Mouse (Mus musculus): ENCODE data around the gene Apobec4. TPM values are rescaled to one million over a fixed set of nuclear protein-coding genes. Genes with fewer than 3 reads are reported as not detected.

Apobec4 gene
- polyA plus RNA-seq, 1 experiment, result not detected

- Histone ChIP-seq H3K4me3 (replicated peaks; ENCODE audit: control insufficient read depth, low read depth, low read length) (no peak overlapping the region), H3K4me1 (ENCODE audit: control insufficient read depth, insufficient read depth, low read length) (peaks cover 2% of the 10 kb centered on the region; the same call in 1 of the 2 replicates), H3K27ac (ENCODE audit: control insufficient read depth, insufficient read depth, low read depth, low read length, poor library complexity) (no peak overlapping the region)
- TF ChIP-seq POLR2A (IDR thresholded peaks at IDR 0.05; ENCODE audit: borderline replicate concordance, control insufficient read depth, low read depth, low read length) (no peak), CTCF (IDR thresholded peaks at IDR 0.05; ENCODE audit: control insufficient read depth, insufficient read depth, low read length) (peak; percentile 34; the same call in 1 of the 2 replicates)
- 44% methylated on average over 12 of the region's 12 CpGs for WGBS
Observed at GRCm38 (mm10) chr1:152790254-152790653, 39.9 kb downstream of the Apobec4 start.

GRCm38 (mm10) chr1:152790821-152791220 lies 40.5 kb downstream of the Apobec4 start:
- Histone ChIP-seq H3K4me3 (replicated peaks; ENCODE audit: control insufficient read depth, low read depth, low read length) (no peak overlapping the region), H3K4me1 (ENCODE audit: control insufficient read depth, insufficient read depth, low read length) (peaks cover 2% of the 10 kb centered on the region; the same call in 1 of the 2 replicates), H3K27ac (ENCODE audit: control insufficient read depth, insufficient read depth, low read depth, low read length, poor library complexity) (no peak overlapping the region)
- WGBS, result 39% methylated on average over 6 of the region's 6 CpGs
- TF ChIP-seq POLR2A (IDR thresholded peaks at IDR 0.05; ENCODE audit: borderline replicate concordance, control insufficient read depth, low read depth, low read length) (no peak), CTCF (IDR thresholded peaks at IDR 0.05; ENCODE audit: control insufficient read depth, insufficient read depth, low read length) (no peak)

- no peak overlapping the region for H3K27ac ChIP-seq (ENCODE audit: control insufficient read depth, insufficient read depth, low read depth, low read length, poor library complexity)
- H3K4me3 ChIP-seq (replicated peaks; ENCODE audit: control insufficient read depth, low read depth, low read length), result no peak overlapping the region
- H3K4me1 ChIP-seq (ENCODE audit: control insufficient read depth, insufficient read depth, low read length), result peaks cover 2% of the 10 kb centered on the region; the same call in 1 of the 2 replicates
- 76% methylated on average over 4 of the region's 4 CpGs for WGBS
- TF ChIP-seq POLR2A (IDR thresholded peaks at IDR 0.05; ENCODE audit: borderline replicate concordance, control insufficient read depth, low read depth, low read length) (no peak), CTCF (IDR thresholded peaks at IDR 0.05; ENCODE audit: control insufficient read depth, insufficient read depth, low read length) (no peak)
Observed at GRCm38 (mm10) chr1:152791269-152791668, 40.9 kb downstream of the Apobec4 start.

- Histone ChIP-seq H3K4me3 (replicated peaks; ENCODE audit: control insufficient read depth, low read depth, low read length) (no peak overlapping the region), H3K4me1 (ENCODE audit: control insufficient read depth, insufficient read depth, low read length) (peaks cover 3% of the 10 kb centered on the region; the same call in 1 of the 2 replicates), H3K27ac (ENCODE audit: control insufficient read depth, insufficient read depth, low read depth, low read length, poor library complexity) (no peak overlapping the region)
- TF ChIP-seq POLR2A (IDR thresholded peaks at IDR 0.05; ENCODE audit: borderline replicate concordance, control insufficient read depth, low read depth, low read length), result no peak
- no peak for TF ChIP-seq CTCF (IDR thresholded peaks at IDR 0.05; ENCODE audit: control insufficient read depth, insufficient read depth, low read length)
- 66% methylated on average over 12 of the region's 12 CpGs for WGBS
Observed at GRCm38 (mm10) chr1:152792736-152793494, 42.6 kb downstream of the Apobec4 start.

GRCm38 (mm10) chr1:152793495-152794130 lies 43.3 kb downstream of the Apobec4 start:
- TF ChIP-seq POLR2A (IDR thresholded peaks at IDR 0.05; ENCODE audit: borderline replicate concordance, control insufficient read depth, low read depth, low read length) (no peak), CTCF (IDR thresholded peaks at IDR 0.05; ENCODE audit: control insufficient read depth, insufficient read depth, low read length) (no peak)
- 76% methylated on average over 6 of the region's 6 CpGs for WGBS
- no peak overlapping the region for H3K4me3 ChIP-seq (replicated peaks; ENCODE audit: control insufficient read depth, low read depth, low read length)
- no peak overlapping the region for H3K27ac ChIP-seq (ENCODE audit: control insufficient read depth, insufficient read depth, low read depth, low read length, poor library complexity)
- H3K4me1 ChIP-seq (ENCODE audit: control insufficient read depth, insufficient read depth, low read length), result peaks cover 3% of the 10 kb centered on the region; the same call in 1 of the 2 replicates

GRCm38 (mm10) chr1:152795688-152796255 lies 45.4 kb downstream of the Apobec4 start:
- Histone ChIP-seq H3K4me1 (ENCODE audit: control insufficient read depth, insufficient read depth, low read length) (peaks cover 3% of the 10 kb centered on the region; the same call in 1 of the 2 replicates), H3K4me3 (replicated peaks; ENCODE audit: control insufficient read depth, low read depth, low read length) (no peak overlapping the region), H3K27ac (ENCODE audit: control insufficient read depth, insufficient read depth, low read depth, low read length, poor library complexity) (0 out of 2 replicates have a peak overlapping the region, but pooled peaks have one; percentile 13)
- WGBS, result 62% methylated on average over 8 of the region's 8 CpGs
- TF ChIP-seq CTCF (IDR thresholded peaks at IDR 0.05; ENCODE audit: control insufficient read depth, insufficient read depth, low read length) (no peak), POLR2A (IDR thresholded peaks at IDR 0.05; ENCODE audit: borderline replicate concordance, control insufficient read depth, low read depth, low read length) (no peak)

- TF ChIP-seq CTCF (IDR thresholded peaks at IDR 0.05; ENCODE audit: control insufficient read depth, insufficient read depth, low read length), result no peak
- no peak for TF ChIP-seq POLR2A (IDR thresholded peaks at IDR 0.05; ENCODE audit: borderline replicate concordance, control insufficient read depth, low read depth, low read length)
- no peak overlapping the region; the same call in 1 of the 2 replicates for H3K27ac ChIP-seq (ENCODE audit: control insufficient read depth, insufficient read depth, low read depth, low read length, poor library complexity)
- H3K4me1 ChIP-seq (ENCODE audit: control insufficient read depth, insufficient read depth, low read length), result peaks cover 3% of the 10 kb centered on the region; the same call in 1 of the 2 replicates
- H3K4me3 ChIP-seq (replicated peaks; ENCODE audit: control insufficient read depth, low read depth, low read length), result no peak overlapping the region
- 70% methylated on average over 8 of the region's 8 CpGs for WGBS
Observed at GRCm38 (mm10) chr1:152796683-152797263, 46.4 kb downstream of the Apobec4 start.
